Mouse (Mus musculus) lung, embryonic 16.5 days (tissue): Measurements from ENCODE around the gene Armh4. TPM values are rescaled to one million over a fixed set of nuclear protein-coding genes. Genes with fewer than 3 reads are reported as not detected.
"Not testable (repeated sequence)": the region's sequence is repeated elsewhere in the genome, so short reads cannot be mapped to it uniquely, and the experiment has no call there.

ENCODE experiments used
- ATAC-seq: fragments of 200-750 bp; cut with Nextera tagmentation; 2 replicates; pipeline ENCODE4 v1.8.0; 2017; ENCODE audit warnings: low read depth, mild to moderate bottlenecking, moderate library complexity
- H3K27ac ChIP-seq: fragments of 300-500 bp; sonication (generic); 2 replicates; pipeline ENCODE4 v1.5.1; 2014; ENCODE audit warnings: mild to moderate bottlenecking, control low read depth, low read length
- H3K27me3 ChIP-seq: fragments of 300-500 bp; sonication (generic); 2 replicates; pipeline ENCODE4 v1.6.1; 2014; ENCODE audit warnings: low read depth, low read length, mixed read lengths; ENCODE audit not compliant: control insufficient read depth, insufficient read depth
- H3K36me3 ChIP-seq: fragments of 300-500 bp; sonication (generic); 2 replicates; pipeline ENCODE4 v1.6.1; 2014; ENCODE audit warnings: low read length; ENCODE audit not compliant: control insufficient read depth, insufficient read depth
- H3K4me1 ChIP-seq: fragments of 300-500 bp; sonication (generic); replicated peaks from 2 replicates; pipeline ENCODE4 v1.6.1; 2014; ENCODE audit warnings: low read length, mixed read lengths; ENCODE audit not compliant: control insufficient read depth, insufficient read depth
- H3K4me2 ChIP-seq: fragments of 300-500 bp; sonication (generic); 2 replicates; pipeline ENCODE4 v1.6.1; 2014; ENCODE audit warnings: low read depth, low read length, control low read depth
- H3K4me3 ChIP-seq: fragments of 300-500 bp; sonication (generic); 2 replicates; pipeline ENCODE4 v1.5.1; 2014; ENCODE audit warnings: mild to moderate bottlenecking, low read length, control low read depth
- H3K9ac ChIP-seq: fragments of 300-500 bp; sonication (generic); 2 replicates; pipeline ENCODE4 v1.6.1; 2014; ENCODE audit warnings: low read length, control low read depth
- H3K9me3 ChIP-seq: fragments of 300-500 bp; sonication (generic); 2 replicates; pipeline ENCODE4 v1.6.1; 2016; ENCODE audit warnings: low read length; ENCODE audit not compliant: control insufficient read depth
- WGBS: fragments of 180-500 bp; shearing (Covaris S2); extraction: QIAGEN DNeasy Blood & Tissue Kit; methylation state at CpG from one replicate; pipeline ENCODE4 v1.1.7; 2014; 5-methylcytosine and 5-hydroxymethylcytosine counted together
- polyA plus RNA-seq: library from polyadenylated mRNA; unstranded; fragments of >200 nt; fragmentation: Nextera tagmentation; extraction: Ambion mirVana; gene quantifications from 2 replicates; pipeline ENCODE4 v1.2.1, GENCODE M21; 2015

The Armh4 gene
- polyA plus RNA-seq, 1 experiment from 2014 or later: 11.8 TPM

DNA sequence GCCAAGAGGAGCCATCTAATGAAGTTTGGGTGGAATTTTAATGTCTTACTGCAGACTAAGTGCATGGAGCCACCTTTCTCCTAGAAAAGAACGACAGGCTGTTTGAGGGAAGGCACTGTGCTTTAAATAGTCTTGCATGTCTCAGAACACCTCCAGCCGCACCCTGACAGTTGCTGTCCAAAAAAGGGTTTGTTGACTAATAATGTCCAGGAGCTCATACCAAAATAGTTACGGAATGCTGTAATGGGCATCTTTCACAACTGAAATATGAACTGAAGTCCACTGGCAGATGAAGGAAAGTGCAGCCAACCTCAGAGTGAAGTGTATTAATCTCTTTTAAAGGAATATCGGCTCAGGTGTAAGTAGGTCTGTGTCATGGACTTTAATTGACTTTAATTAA lies 7.4 kb upstream of the Armh4 start:
- H3K27ac ChIP-seq: no peak overlapping the region
- no peak overlapping the region for H3K4me2 ChIP-seq
- 46% methylated on average over 4 of the region's 4 CpGs for WGBS

DNA sequence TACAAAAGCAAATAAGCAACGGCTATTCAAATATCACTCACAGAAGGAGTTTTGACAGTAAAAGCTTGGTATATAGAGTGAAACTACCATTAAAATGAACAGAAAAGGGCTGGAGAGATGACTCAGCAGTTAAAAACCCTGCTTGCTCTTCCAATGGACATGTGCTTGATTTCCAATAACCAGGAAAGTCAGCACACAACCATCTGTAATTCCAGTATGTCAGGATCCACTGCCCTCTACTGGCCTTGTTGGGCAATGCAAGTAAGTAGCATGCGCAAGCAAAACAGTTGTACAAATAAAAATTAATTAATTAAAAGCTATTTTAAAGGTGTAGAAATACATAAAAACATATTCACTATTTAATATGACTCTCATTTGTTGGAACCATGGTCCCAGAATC lies 2.6 kb upstream of the Armh4 start:
- no peak for ATAC-seq
- Histone ChIP-seq H3K4me2 (no peak overlapping the region), H3K9ac (no peak overlapping the region), H3K36me3 (no peaks in the 10 kb centered on the region), H3K9me3 (no peaks in the 10 kb centered on the region), H3K4me1 (peaks cover 8% of the 10 kb centered on the region; the same call in 1 of the 2 replicates), H3K27me3 (no peaks in the 10 kb centered on the region), H3K4me3 (no peak overlapping the region), H3K27ac (no peak overlapping the region)
- WGBS: 57% methylated on average over 2 of the region's 2 CpGs

More for the DNA sequence above, 7.4 kb upstream of the Armh4 start:
- no peaks in the 10 kb centered on the region for H3K36me3 ChIP-seq
- H3K4me3 ChIP-seq: no peak overlapping the region
- no peaks in the 10 kb centered on the region for H3K27me3 ChIP-seq
- ATAC-seq: no peak
- no peaks in the 10 kb centered on the region for H3K4me1 ChIP-seq
- no peak overlapping the region for H3K9ac ChIP-seq
- H3K9me3 ChIP-seq: no peaks in the 10 kb centered on the region

DNA sequence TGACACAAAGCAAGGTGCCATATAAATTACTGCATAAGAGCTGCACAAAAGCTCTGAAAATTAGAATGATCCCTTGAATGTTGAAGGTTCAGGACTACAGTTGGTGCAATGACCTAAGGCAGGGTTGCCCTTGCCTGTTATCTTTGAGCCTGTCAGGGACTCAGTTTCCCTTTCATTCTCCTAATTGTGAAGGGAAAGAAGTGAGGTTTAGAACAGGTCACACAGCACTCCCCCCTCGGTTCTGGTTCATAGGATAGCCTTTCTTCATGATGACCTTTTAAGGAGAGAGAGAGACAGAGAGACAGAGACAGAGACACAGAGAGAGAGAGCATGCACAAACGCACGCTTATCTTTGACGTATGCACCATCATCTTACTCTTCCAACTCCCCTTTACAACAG lies 683 bp upstream of the Armh4 start:
- H3K4me1 ChIP-seq: peaks cover 8% of the 10 kb centered on the region; the same call in 1 of the 2 replicates
- H3K4me2 ChIP-seq: no peak overlapping the region
- no peaks in the 10 kb centered on the region for H3K9me3 ChIP-seq
- peak overlapping the region; percentile 65; the same call in 1 of the 2 replicates for H3K4me3 ChIP-seq
- no peaks in the 10 kb centered on the region for H3K27me3 ChIP-seq
- H3K27ac ChIP-seq: no peak overlapping the region
- H3K36me3 ChIP-seq: no peaks in the 10 kb centered on the region
- 68% methylated on average over 4 of the region's 4 CpGs for WGBS
- H3K9ac ChIP-seq: no peak overlapping the region
- ATAC-seq: no peak

DNA sequence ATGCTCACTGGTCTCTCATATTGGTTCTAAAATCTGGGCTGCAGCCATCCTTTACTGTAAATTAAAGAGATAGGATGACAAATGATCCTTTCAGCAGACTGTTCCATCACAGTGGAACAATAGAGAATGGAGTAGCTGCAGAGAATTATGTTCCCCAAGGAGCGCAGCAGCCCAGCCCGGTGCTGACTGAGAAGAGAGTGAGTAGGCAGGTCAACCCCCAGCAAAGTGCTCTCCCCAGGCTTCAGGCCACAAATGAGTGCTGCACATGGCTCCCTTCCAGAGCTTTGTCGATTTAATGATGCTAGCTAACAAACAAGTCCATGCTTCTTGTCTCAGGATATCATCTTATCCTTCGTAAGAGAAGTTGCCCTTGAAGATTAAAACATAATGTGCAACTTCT lies 2.8 kb downstream of the Armh4 start:
- H3K4me2 ChIP-seq: no peak overlapping the region
- no peak for ATAC-seq
- no peaks in the 10 kb centered on the region for H3K27me3 ChIP-seq
- H3K9ac ChIP-seq: no peak overlapping the region
- no peak overlapping the region for H3K4me3 ChIP-seq
- H3K4me1 ChIP-seq: peaks cover 8% of the 10 kb centered on the region; the same call in 1 of the 2 replicates
- H3K36me3 ChIP-seq: no peaks in the 10 kb centered on the region
- 73% methylated on average over 4 of the region's 4 CpGs for WGBS
- H3K9me3 ChIP-seq: no peaks in the 10 kb centered on the region
- H3K27ac ChIP-seq: no peak overlapping the region

DNA sequence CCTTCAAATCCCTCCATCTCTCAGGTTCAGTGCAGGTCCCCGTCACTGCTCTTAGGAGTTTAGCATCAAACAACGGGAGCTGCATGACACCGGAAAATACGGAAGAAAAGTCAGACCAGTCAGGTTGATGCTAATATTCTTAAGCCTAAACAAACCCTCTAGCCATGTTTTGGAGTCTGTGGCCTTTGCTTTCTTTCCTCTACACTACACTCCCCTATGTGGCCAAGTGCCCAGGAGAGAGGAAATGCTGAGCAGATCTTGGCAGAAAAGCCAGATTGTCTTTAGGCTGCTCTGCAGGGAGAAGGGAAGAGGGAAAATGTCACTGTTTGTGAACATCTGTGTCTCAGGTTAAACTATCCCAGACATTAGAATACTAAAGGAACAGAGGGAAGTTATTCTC lies 5.6 kb downstream of the Armh4 start:
- H3K9me3 ChIP-seq, H3K36me3 ChIP-seq, ATAC-seq, H3K4me3 ChIP-seq, H3K4me1 ChIP-seq, H3K9ac ChIP-seq, H3K4me2 ChIP-seq, H3K27me3 ChIP-seq, H3K27ac ChIP-seq: not testable (repeated sequence)
- WGBS: 59% methylated on average over 4 of the region's 4 CpGs

DNA sequence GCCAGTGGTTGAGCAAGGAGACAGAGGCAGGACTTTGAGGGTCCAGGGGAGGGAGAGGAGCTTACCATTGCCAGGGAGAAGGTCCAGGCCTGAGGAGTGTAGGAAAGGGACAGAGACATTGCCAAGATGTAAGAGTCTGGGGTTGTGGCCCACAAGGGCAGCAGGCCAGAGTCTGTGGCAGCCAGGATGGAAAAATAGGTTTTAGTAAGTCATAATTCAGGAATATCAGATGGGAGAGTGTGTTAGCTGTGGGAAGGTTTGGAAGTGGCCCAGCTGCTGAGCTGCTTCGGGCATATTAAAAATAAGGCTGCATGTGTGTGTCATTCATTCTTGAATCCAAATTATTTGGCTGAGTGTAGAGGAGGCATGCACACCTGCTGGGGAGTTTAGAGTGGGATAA lies 11.4 kb downstream of the Armh4 start:
- 53% methylated on average over 1 of the region's 1 CpGs for WGBS
- no peak overlapping the region for H3K4me3 ChIP-seq
- H3K36me3 ChIP-seq: no peaks in the 10 kb centered on the region
- no peaks in the 10 kb centered on the region for H3K4me1 ChIP-seq
- no peak overlapping the region for H3K9ac ChIP-seq
- no peaks in the 10 kb centered on the region for H3K27me3 ChIP-seq
- H3K4me2 ChIP-seq: no peak overlapping the region
- no peak overlapping the region for H3K27ac ChIP-seq
- no peak for ATAC-seq
- H3K9me3 ChIP-seq: no peaks in the 10 kb centered on the region

DNA sequence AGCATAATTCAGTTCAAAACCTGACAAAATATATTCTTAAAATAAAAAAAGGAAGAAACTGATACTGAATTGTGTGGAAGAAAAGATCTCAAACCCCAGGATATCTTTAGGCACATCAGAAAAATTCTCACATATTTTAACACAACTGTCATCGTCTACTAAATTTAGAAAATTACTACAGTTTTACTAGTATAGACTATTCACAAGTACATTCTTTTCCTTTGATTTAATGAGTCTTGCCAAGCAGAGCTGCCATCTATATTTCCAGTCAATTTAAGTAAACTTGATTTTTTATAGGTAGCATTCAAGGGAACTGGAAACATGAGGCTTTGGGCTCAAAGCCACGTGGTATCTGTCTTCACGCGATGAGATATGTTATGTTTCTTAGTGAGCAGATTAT lies 16.6 kb downstream of the Armh4 start:
- Histone ChIP-seq H3K4me3 (no peak overlapping the region), H3K4me2 (no peak overlapping the region), H3K36me3 (no peaks in the 10 kb centered on the region), H3K9ac (no peak overlapping the region), H3K9me3 (no peaks in the 10 kb centered on the region), H3K27me3 (no peaks in the 10 kb centered on the region), H3K27ac (no peak overlapping the region), H3K4me1 (no peaks in the 10 kb centered on the region)
- WGBS: 87% methylated on average over 4 of the region's 4 CpGs
- ATAC-seq: no peak

DNA sequence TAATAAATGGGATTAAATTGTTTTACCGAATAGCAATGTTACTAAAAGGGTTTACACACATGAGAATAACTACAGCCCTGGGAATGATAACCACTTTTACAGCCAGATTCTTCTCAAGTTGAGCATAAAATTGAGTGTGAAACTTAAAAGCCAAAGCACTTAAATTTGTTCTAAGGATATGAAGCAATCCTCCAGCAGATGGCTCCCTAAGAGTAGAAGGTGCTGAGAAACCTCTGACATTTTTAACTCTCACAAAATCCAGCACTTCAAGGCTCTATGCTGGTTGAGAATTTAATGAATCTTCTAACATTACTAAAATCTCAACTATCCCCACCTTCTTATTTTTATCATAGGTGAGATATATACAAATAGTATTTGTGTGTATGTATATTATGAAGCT lies 27.3 kb downstream of the Armh4 start:
- no peak overlapping the region for H3K27ac ChIP-seq
- WGBS: 78% methylated on average over 1 of the region's 1 CpGs
- H3K9ac ChIP-seq: no peak overlapping the region
- no peak overlapping the region for H3K4me3 ChIP-seq
- no peak for ATAC-seq
- no peaks in the 10 kb centered on the region for H3K4me1 ChIP-seq
- H3K36me3 ChIP-seq: no peaks in the 10 kb centered on the region
- no peak overlapping the region for H3K4me2 ChIP-seq
- no peaks in the 10 kb centered on the region for H3K27me3 ChIP-seq
- H3K9me3 ChIP-seq: no peaks in the 10 kb centered on the region

DNA sequence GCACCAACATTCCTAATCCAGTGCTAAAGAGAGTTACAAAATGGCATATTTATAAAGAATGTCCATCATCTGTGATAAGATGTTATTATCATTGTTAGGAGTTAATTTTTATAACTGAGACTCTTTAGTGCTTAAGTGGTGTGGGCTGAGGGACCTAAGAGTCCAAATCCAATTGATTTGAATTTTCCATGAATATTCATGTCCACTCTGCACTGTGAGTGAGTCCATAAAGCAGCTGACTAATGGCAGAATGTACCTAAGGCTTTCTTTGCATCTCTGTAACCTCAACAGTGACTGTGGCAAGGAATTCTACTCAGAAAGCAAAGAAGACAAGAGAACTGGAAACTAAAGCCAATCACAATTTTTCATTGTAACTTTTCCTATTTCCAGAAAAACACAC lies 30.6 kb downstream of the Armh4 start:
- no peak overlapping the region for H3K4me3 ChIP-seq
- no peaks in the 10 kb centered on the region for H3K4me1 ChIP-seq
- no peak overlapping the region for H3K27ac ChIP-seq
- H3K36me3 ChIP-seq: no peaks in the 10 kb centered on the region
- no peak overlapping the region for H3K9ac ChIP-seq
- no peaks in the 10 kb centered on the region for H3K9me3 ChIP-seq
- no peak for ATAC-seq
- H3K27me3 ChIP-seq: no peaks in the 10 kb centered on the region
- H3K4me2 ChIP-seq: no peak overlapping the region

DNA sequence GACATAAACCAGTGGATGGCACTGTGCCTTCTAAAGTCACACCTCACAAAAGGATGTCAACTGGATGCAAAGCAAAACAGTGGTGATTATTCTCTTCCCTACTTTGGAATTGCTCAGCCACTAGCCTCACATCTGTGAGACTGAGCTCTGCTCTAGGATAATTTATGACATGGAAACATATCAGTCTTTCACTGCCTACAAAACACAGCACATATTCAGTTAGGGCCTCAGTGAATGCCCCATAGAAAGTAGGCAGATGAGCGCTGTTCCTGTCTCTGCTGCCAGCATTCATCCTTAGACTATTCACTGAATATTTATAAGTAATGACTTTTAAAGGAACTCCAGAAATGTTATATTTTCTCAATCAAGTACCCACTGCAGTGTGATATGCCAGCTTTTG lies 37.3 kb downstream of the Armh4 start:
- no peaks in the 10 kb centered on the region for H3K4me1 ChIP-seq
- H3K36me3 ChIP-seq: no peaks in the 10 kb centered on the region
- no peak overlapping the region for H3K27ac ChIP-seq
- H3K4me2 ChIP-seq: no peak overlapping the region
- no peak overlapping the region for H3K9ac ChIP-seq
- no peaks in the 10 kb centered on the region for H3K27me3 ChIP-seq
- WGBS: 93% methylated on average over 1 of the region's 1 CpGs
- ATAC-seq: no peak
- no peaks in the 10 kb centered on the region for H3K9me3 ChIP-seq
- no peak overlapping the region for H3K4me3 ChIP-seq
